Mouse (Mus musculus) spleen, adult 2 months (tissue): ENCODE measurements around the gene Pknox2.

Experiments used
- CTCF ChIP-seq: fragments of 200-500 bp; IDR thresholded peaks from 2 replicates; pipeline ENCODE4 v1.5.1; 2011; ENCODE audit warnings: mild to moderate bottlenecking, inconsistent platforms; ENCODE audit not compliant: insufficient read depth, insufficient read length, insufficient replicate concordance; ENCODE audit errors: extremely low read depth
- POLR2A ChIP-seq: fragments of 200-500 bp; IDR thresholded peaks from 2 replicates; pipeline ENCODE4 v1.6.1; 2011; ENCODE audit warnings: low read depth, low read length, inconsistent platforms

- no peak for TF ChIP-seq CTCF
- no peak for TF ChIP-seq POLR2A
Observed at GRCm38 (mm10) chr9:36850091-36850490, 297.1 kb downstream of the Pknox2 start.
